Mouse (Mus musculus) lung, postnatal 0 days (tissue): ENCODE results near the gene Pik3c2a.

Source experiments
- CTCF ChIP-seq: IDR thresholded peaks from 2 replicates; pipeline ENCODE4 v1.5.1; 2016; ENCODE audit warnings: antibody characterized with exemption, mild to moderate bottlenecking
- EP300 ChIP-seq: IDR thresholded peaks from 2 replicates; pipeline ENCODE4 v1.6.1; 2016; ENCODE audit warnings: antibody characterized with exemption, mild to moderate bottlenecking, control low read depth

GRCm38 (mm10) chr7:116298851-116299250 is 144.4 kb downstream of the Pik3c2a start:
- no peak for TF ChIP-seq CTCF
- TF ChIP-seq EP300 = no peak
